Mouse (Mus musculus): ENCODE results near the gene Trim66.

DNA sequence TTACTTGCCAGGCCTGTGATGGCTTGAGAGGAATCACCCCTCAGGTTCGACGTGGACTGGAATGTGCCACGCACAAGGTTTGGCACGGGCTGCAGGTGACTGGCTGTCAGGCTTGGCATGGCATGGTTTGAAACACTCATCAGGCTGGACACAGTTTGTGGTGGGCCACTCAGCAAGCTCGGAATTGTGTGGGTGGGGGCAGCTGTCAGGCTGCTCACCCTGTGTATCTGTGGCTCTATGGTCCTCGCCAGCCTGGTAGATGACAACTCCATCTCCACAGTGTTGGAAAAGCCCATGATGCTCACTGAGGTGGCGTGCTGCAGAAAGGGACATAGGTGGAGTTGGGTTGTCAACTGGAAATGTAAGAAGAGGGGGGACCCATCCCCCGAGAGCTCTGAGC is 47.2 kb downstream of the Trim66 start:
- no peak for TF ChIP-seq E2F4 (IDR thresholded peaks at IDR 0.05; ENCODE audit: insufficient read depth)
- no peak for TF ChIP-seq POLR2A (IDR thresholded peaks at IDR 0.05; ENCODE audit: insufficient read length, low read depth)
- TF ChIP-seq SRF (IDR thresholded peaks at IDR 0.05; ENCODE audit: control insufficient read depth, insufficient read length, low read depth): no peak
- peak in 2 of 3 experiments; percentile 36 to 59 for TF ChIP-seq MYOG (IDR thresholded peaks at IDR 0.05; ENCODE audit: control insufficient read depth in 1 of 3, insufficient read depth in 1 of 3, insufficient read length in 2 of 3, low read depth in 2 of 3)
- no peak for TF ChIP-seq USF1 (IDR thresholded peaks at IDR 0.05; ENCODE audit: low read depth)
- TF ChIP-seq POLR2AphosphoS2 (IDR thresholded peaks at IDR 0.05; ENCODE audit: insufficient read length, low read depth): no peak
- TF ChIP-seq CEBPB (IDR thresholded peaks at IDR 0.05; ENCODE audit: insufficient read depth, poor library complexity, severe bottlenecking): no peak
- TF ChIP-seq MAX (IDR thresholded peaks at IDR 0.05; ENCODE audit: low read depth): no peak
- TF ChIP-seq TCF12 (IDR thresholded peaks at IDR 0.05; ENCODE audit: insufficient read depth, poor library complexity, severe bottlenecking): no peak
- peak in 2 of 3 experiments; percentile 60 to 87 for TF ChIP-seq MYOD1 (IDR thresholded peaks at IDR 0.05; ENCODE audit: control insufficient read depth in 1 of 3, insufficient read length in 2 of 3, low read depth in 2 of 3)

All from myocyte (in vitro differentiated cells).